Comparison of ENCODE assay signal across 17 mouse cellular contexts in genomic region chr2:179706616-179707015, GRCm38 (mm10).
"Had no signal": no experiment of that assay in that cellular context is flagged by ENCODE, and none has a peak within 500 bp of the region (broad histone marks: within the 10 kb centered on the region; RNA-seq: fewer than 3 reads in every experiment).

No protein-coding gene starts in this region.

- ATAC-seq: midbrain, embryonic 13.5 days; midbrain, embryonic 16.5 days had no signal

- H3K27ac ChIP-seq: midbrain, embryonic 10.5 days; midbrain, embryonic 13.5 days; neural tube, embryonic 13.5 days; neural tube, embryonic 15.5 days had no signal

- H3K4me2 ChIP-seq: lung, embryonic 14.5 days; midbrain, embryonic 13.5 days; neural tube, embryonic 13.5 days; neural tube, embryonic 15.5 days had no signal

- H3K36me3 ChIP-seq: midbrain, embryonic 10.5 days; midbrain, embryonic 13.5 days; neural tube, embryonic 13.5 days; neural tube, embryonic 15.5 days had no signal

- H3K4me3 ChIP-seq: midbrain, embryonic 10.5 days; midbrain, embryonic 13.5 days; myocyte; neural tube, embryonic 13.5 days; neural tube, embryonic 15.5 days had no signal

- H3K27me3 ChIP-seq: midbrain, embryonic 13.5 days; neural tube, embryonic 13.5 days; neural tube, embryonic 15.5 days had no signal

- DNase-seq: lung, adult 18-20 months; lung, embryonic 14.5 days; lung, postnatal 10 days; lung, postnatal 4 days; right cerebral cortex, adult 18-20 months; right cerebral cortex, postnatal 25 days; right cerebral cortex, postnatal 4 days; spleen, adult 18-20 months; thymus, adult 18-20 months; thymus, postnatal 14 days; thymus, postnatal 36 days had no signal

- H3K9ac ChIP-seq: lung, embryonic 14.5 days; midbrain, embryonic 13.5 days; neural tube, embryonic 13.5 days; neural tube, embryonic 15.5 days had no signal

- H3K9me3 ChIP-seq: midbrain, embryonic 10.5 days; midbrain, embryonic 13.5 days; neural tube, embryonic 13.5 days; neural tube, embryonic 15.5 days had no signal

- H3K4me1 ChIP-seq: neural tube, embryonic 15.5 days had no signal
